Mouse (Mus musculus) right cerebral cortex, postnatal 36 days (tissue): ENCODE data around the gene Sp6.

Experiments used
- DNase-seq, 2 experiments: peaks; one replicate each; pipeline ENCODE4 v3.0.0; 2022; ENCODE audit warnings: low spot score in 2 of 2, mixed read lengths in 1 of 2

Sp6 gene

GRCm38 (mm10) chr11:96982355-96982754 lies 30.8 kb upstream of the Sp6 start:
- DNase-seq, result peak; percentile 62 to 66

- no peak for DNase-seq
Measured at GRCm38 (mm10) chr11:96982859-96983258, 30.3 kb upstream of the Sp6 start, which contains the start of gene Sp2. Sp2 (minus strand) TSS chr11:96982959.

GRCm38 (mm10) chr11:96984903-96985302 lies 28.3 kb upstream of the Sp6 start:
- DNase-seq, result no peak

GRCm38 (mm10) chr11:96986463-96986862 lies 26.7 kb upstream of the Sp6 start:
- DNase-seq, result no peak

GRCm38 (mm10) chr11:96987873-96988655 lies 25.1 kb upstream of the Sp6 start:
- DNase-seq, result peak in 1 of 2 experiments; percentile 43

GRCm38 (mm10) chr11:96991501-96991900 lies 21.7 kb upstream of the Sp6 start:
- no peak for DNase-seq

- DNase-seq, result no peak
Measured at GRCm38 (mm10) chr11:96992722-96993311, 20.4 kb upstream of the Sp6 start.

GRCm38 (mm10) chr11:96995031-96995430 lies 18.2 kb upstream of the Sp6 start:
- no peak for DNase-seq

GRCm38 (mm10) chr11:96995836-96996772 lies 17.1 kb upstream of the Sp6 start:
- no peak for DNase-seq

- DNase-seq, result no peak
Measured at GRCm38 (mm10) chr11:96996773-96997379, 16.3 kb upstream of the Sp6 start.

- no peak for DNase-seq
Measured at GRCm38 (mm10) chr11:96997380-96997956, 15.7 kb upstream of the Sp6 start.

- no peak for DNase-seq
Measured at GRCm38 (mm10) chr11:97003170-97003569, 10.0 kb upstream of the Sp6 start.

- no peak for DNase-seq
Measured at GRCm38 (mm10) chr11:97007093-97007794, 6.0 kb upstream of the Sp6 start.

- DNase-seq, result no peak
Measured at GRCm38 (mm10) chr11:97009198-97009790, 3.9 kb upstream of the Sp6 start.

- no peak for DNase-seq
Measured at GRCm38 (mm10) chr11:97017696-97018582, 4.7 kb downstream of the Sp6 start.

GRCm38 (mm10) chr11:97018583-97019344 lies 5.6 kb downstream of the Sp6 start:
- no peak for DNase-seq

GRCm38 (mm10) chr11:97019345-97019708 lies 6.1 kb downstream of the Sp6 start:
- no peak for DNase-seq

- no peak for DNase-seq
Measured at GRCm38 (mm10) chr11:97021121-97021765, 8.0 kb downstream of the Sp6 start.
